Mouse (Mus musculus) mesoderm, embryonic 11.5 days (tissue): ENCODE measurements at regions not wholly inside any gene's neighbourhood (a gene's known extent, or its start where the extent isn't known, plus 50 kb on each side); places are given as distances from the start of the nearest gene placed in this dataset.
"Not testable (repeated sequence)": the region's sequence is repeated elsewhere in the genome, so short reads cannot be mapped to it uniquely, and the experiment has no call there.

Source experiments
- DNase-seq: peaks from one replicate; pipeline ENCODE4 v3.0.0-alpha.2; 2012; ENCODE audit warnings: low read depth, low spot score

- no peak for DNase-seq
Observed at GRCm38 (mm10) chr19:51355701-51356100, 677.3 kb upstream of the Sorcs1 start.

GRCm38 (mm10) chr19:51340491-51340890 lies 662.0 kb upstream of the Sorcs1 start:
- no peak for DNase-seq

- DNase-seq, result no peak
Observed at GRCm38 (mm10) chr19:51330010-51330409, 651.6 kb upstream of the Sorcs1 start.

- no peak for DNase-seq
Observed at GRCm38 (mm10) chr19:51303708-51304107, 625.3 kb upstream of the Sorcs1 start.

GRCm38 (mm10) chr19:51296631-51297030 lies 618.2 kb upstream of the Sorcs1 start:
- DNase-seq, result not testable (repeated sequence)

- DNase-seq, result no peak
Observed at GRCm38 (mm10) chr19:51268978-51269556, 590.6 kb upstream of the Sorcs1 start.

GRCm38 (mm10) chr19:51240295-51240864 lies 561.9 kb upstream of the Sorcs1 start:
- no peak for DNase-seq

GRCm38 (mm10) chr19:51238181-51238523 lies 559.7 kb upstream of the Sorcs1 start:
- DNase-seq, result no peak

GRCm38 (mm10) chr19:51237509-51238180 lies 559.2 kb upstream of the Sorcs1 start:
- DNase-seq, result peak; percentile 8

- peak; percentile 9 for DNase-seq
Observed at GRCm38 (mm10) chr19:51232525-51232924, 554.1 kb upstream of the Sorcs1 start.

- DNase-seq, result no peak
Observed at GRCm38 (mm10) chr19:51226932-51227331, 548.5 kb upstream of the Sorcs1 start.

GRCm38 (mm10) chr19:51201391-51201790 lies 522.9 kb upstream of the Sorcs1 start:
- peak; percentile 44 for DNase-seq
